Mouse (Mus musculus) adrenal gland, adult 8-10 months (tissue): ENCODE measurements around the gene Pbp2. TPM values are rescaled to one million over a fixed set of nuclear protein-coding genes. Genes with fewer than 3 reads are reported as not detected.

Experiments
- total RNA-seq, 4 experiments: library from RNA; stranded (reverse); gene quantifications; 2 replicates each; pipeline ENCODE4 v1.2.4; 2022

The Pbp2 gene
- total RNA-seq, 4 experiments from 2014 or later: not detected

Other genes with a start within 250 kb of the Pbp2 start
- gene Gprc5a, start 244.8 kb downstream of the Pbp2 start, total RNA-seq: under 1 TPM; 0.27 to 0.59 (median 0.41) TPM
- gene Gprc5d, start 192.1 kb downstream of the Pbp2 start, total RNA-seq: not detected
- 10 to 100 TPM; 26.3 to 39.8 (median 36.7) TPM for gene Fam234b, start 112.4 kb downstream of the Pbp2 start, total RNA-seq
- 10 to 100 TPM; 13.4 to 37.5 (median 24.8) TPM for gene Hebp1, start 112.4 kb downstream of the Pbp2 start, total RNA-seq
- gene Gsg1, start 56.1 kb downstream of the Pbp2 start, total RNA-seq: not detected
- gene Emp1, start 52.1 kb upstream of the Pbp2 start, total RNA-seq: 10 to 100 TPM; 19.4 to 64.7 (median 34.7) TPM